Mouse (Mus musculus): Measurements from ENCODE around the gene Snupn. TPM values are rescaled to one million over a fixed set of nuclear protein-coding genes. Genes with fewer than 3 reads are reported as not detected.
A peak's percentile ranks its signal among the peaks of the same experiment; 100 is the strongest.
"Not testable (repeated sequence)": the region's sequence is repeated elsewhere in the genome, so short reads cannot be mapped to it uniquely, and the experiment has no call there.

Snupn gene
- polyA plus RNA-seq, 1 experiment from 2014 or later, result 29.3 TPM

GRCm38 (mm10) chr9:56937223-56938160, 13.2 kb upstream of the Snupn start, which contains the start of gene Imp3:
Gene Imp3, plus strand, starts transcription at chr9:56937475.
- H3K4me1 ChIP-seq, result peaks cover 16% of the 10 kb centered on the region
- WGBS, result under 1% methylated on average over 73 of the region's 73 CpGs
- peak within 1 kb of the TSS; percentile 91 for H3K9ac ChIP-seq
- peak within 1 kb of the TSS; percentile 89 for H3K27ac ChIP-seq
- H3K9me3 ChIP-seq, result no peaks in the 10 kb centered on the region
- H3K4me2 ChIP-seq (replicated peaks), result peak within 1 kb of the TSS; percentile 89
- peaks cover 6% of the 10 kb centered on the region; the same call in 1 of the 2 replicates for H3K36me3 ChIP-seq
- ATAC-seq (ENCODE audit: low FRiP score, low read depth), result peak; percentile 93
- no peaks in the 10 kb centered on the region for H3K27me3 ChIP-seq
- H3K4me3 ChIP-seq, result peak within 1 kb of the TSS; percentile 88

GRCm38 (mm10) chr9:56938374-56938773, 12.3 kb upstream of the Snupn start:
- Histone ChIP-seq H3K27ac (no peak overlapping the region), H3K36me3 (peaks cover 7% of the 10 kb centered on the region; the same call in 1 of the 2 replicates), H3K4me3 (peak overlapping the region; percentile 88), H3K9me3 (no peaks in the 10 kb centered on the region), H3K4me2 (replicated peaks) (peak overlapping the region; percentile 89), H3K27me3 (no peaks in the 10 kb centered on the region), H3K4me1 (peaks cover 16% of the 10 kb centered on the region), H3K9ac (peak overlapping the region; percentile 91)
- ATAC-seq (ENCODE audit: low FRiP score, low read depth), result no peak
- WGBS, result 1% methylated on average over 7 of the region's 7 CpGs

- not testable (repeated sequence) for H3K36me3 ChIP-seq; H3K27me3 ChIP-seq; H3K9me3 ChIP-seq; H3K27ac ChIP-seq; H3K4me2 ChIP-seq (replicated peaks); H3K9ac ChIP-seq; ATAC-seq (ENCODE audit: low FRiP score, low read depth); H3K4me3 ChIP-seq
- 32% methylated on average over 3 of the region's 3 CpGs for WGBS
- H3K4me1 ChIP-seq, result peaks cover 11% of the 10 kb centered on the region
Measured at GRCm38 (mm10) chr9:56947481-56947880, 3.2 kb upstream of the Snupn start.

- H3K27ac ChIP-seq; H3K4me2 ChIP-seq (replicated peaks); ATAC-seq (ENCODE audit: low FRiP score, low read depth); H3K4me3 ChIP-seq; H3K36me3 ChIP-seq; H3K27me3 ChIP-seq; H3K9me3 ChIP-seq; H3K9ac ChIP-seq: not testable (repeated sequence)
- peaks cover 11% of the 10 kb centered on the region for H3K4me1 ChIP-seq
- 36% methylated on average over 5 of the region's 5 CpGs for WGBS
Measured at GRCm38 (mm10) chr9:56948699-56949098, 2.0 kb upstream of the Snupn start.

GRCm38 (mm10) chr9:56949767-56950166, 911 bp upstream of the Snupn start:
- 11% methylated on average over 13 of the region's 13 CpGs for WGBS
- Histone ChIP-seq H3K27ac (peak overlapping the region; percentile 6; the same call in 1 of the 2 replicates), H3K9ac (peak overlapping the region; percentile 62), H3K4me1 (peaks cover 11% of the 10 kb centered on the region), H3K4me3 (peak overlapping the region; percentile 59), H3K9me3 (no peaks in the 10 kb centered on the region), H3K27me3 (no peaks in the 10 kb centered on the region), H3K36me3 (no peaks in the 10 kb centered on the region), H3K4me2 (replicated peaks) (peak overlapping the region; percentile 86)
- no peak for ATAC-seq (ENCODE audit: low FRiP score, low read depth)

- Histone ChIP-seq H3K9me3 (no peaks in the 10 kb centered on the region), H3K4me3 (no peak overlapping the region), H3K4me1 (peaks cover 14% of the 10 kb centered on the region), H3K27ac (no peak overlapping the region), H3K9ac (no peak overlapping the region), H3K4me2 (replicated peaks) (no peak overlapping the region), H3K27me3 (no peaks in the 10 kb centered on the region), H3K36me3 (peaks cover 17% of the 10 kb centered on the region; the same call in 1 of the 2 replicates)
- ATAC-seq (ENCODE audit: low FRiP score, low read depth), result no peak
- WGBS, result 97% methylated on average over 1 of the region's 1 CpGs
Measured at GRCm38 (mm10) chr9:56953562-56953961, 2.9 kb downstream of the Snupn start.

- H3K4me2 ChIP-seq (replicated peaks), result no peak overlapping the region
- peaks cover 29% of the 10 kb centered on the region for H3K36me3 ChIP-seq
- no peak overlapping the region for H3K27ac ChIP-seq
- no peak overlapping the region for H3K4me3 ChIP-seq
- H3K27me3 ChIP-seq, result no peaks in the 10 kb centered on the region
- no peak overlapping the region for H3K9ac ChIP-seq
- 0 out of 2 replicates have a peak, but pooled peaks cover 3% of the 10 kb centered on the region for H3K9me3 ChIP-seq
- 51% methylated on average over 7 of the region's 7 CpGs for WGBS
- 0 out of 2 replicates have a peak, but pooled peaks cover 2% of the 10 kb centered on the region for H3K4me1 ChIP-seq
- no peak for ATAC-seq (ENCODE audit: low FRiP score, low read depth)
Measured at GRCm38 (mm10) chr9:56956966-56957675, 6.4 kb downstream of the Snupn start.

- no peak for ATAC-seq (ENCODE audit: low FRiP score, low read depth)
- Histone ChIP-seq H3K27me3 (no peaks in the 10 kb centered on the region), H3K9me3 (0 out of 2 replicates have a peak, but pooled peaks cover 3% of the 10 kb centered on the region), H3K36me3 (peaks cover 38% of the 10 kb centered on the region), H3K27ac (no peak overlapping the region), H3K9ac (no peak overlapping the region), H3K4me2 (replicated peaks) (no peak overlapping the region), H3K4me3 (no peak overlapping the region), H3K4me1 (0 out of 2 replicates have a peak, but pooled peaks cover 2% of the 10 kb centered on the region)
- 92% methylated on average over 2 of the region's 2 CpGs for WGBS
Measured at GRCm38 (mm10) chr9:56958689-56959088, 8.0 kb downstream of the Snupn start.

GRCm38 (mm10) chr9:56961591-56961990, 10.9 kb downstream of the Snupn start:
- no peak overlapping the region for H3K4me2 ChIP-seq (replicated peaks)
- 0 out of 2 replicates have a peak, but pooled peaks cover 3% of the 10 kb centered on the region for H3K9me3 ChIP-seq
- H3K4me3 ChIP-seq, result no peak overlapping the region
- 97% methylated on average over 3 of the region's 3 CpGs for WGBS
- H3K36me3 ChIP-seq, result peaks cover 47% of the 10 kb centered on the region
- no peaks in the 10 kb centered on the region for H3K27me3 ChIP-seq
- ATAC-seq (ENCODE audit: low FRiP score, low read depth), result no peak
- H3K4me1 ChIP-seq, result 0 out of 2 replicates have a peak, but pooled peaks cover 2% of the 10 kb centered on the region
- no peak overlapping the region for H3K9ac ChIP-seq
- H3K27ac ChIP-seq, result no peak overlapping the region

- H3K4me3 ChIP-seq, result no peak overlapping the region
- no peak overlapping the region for H3K27ac ChIP-seq
- H3K9ac ChIP-seq, result no peak overlapping the region
- 75% methylated on average over 2 of the region's 2 CpGs for WGBS
- no peak overlapping the region for H3K4me2 ChIP-seq (replicated peaks)
- H3K36me3 ChIP-seq, result peaks cover 55% of the 10 kb centered on the region
- H3K4me1 ChIP-seq, result no peaks in the 10 kb centered on the region
- H3K27me3 ChIP-seq, result no peaks in the 10 kb centered on the region
- no peak for ATAC-seq (ENCODE audit: low FRiP score, low read depth)
- no peaks in the 10 kb centered on the region for H3K9me3 ChIP-seq
Measured at GRCm38 (mm10) chr9:56970158-56970557, 19.5 kb downstream of the Snupn start.

- WGBS, result 85% methylated on average over 8 of the region's 8 CpGs
- Histone ChIP-seq H3K36me3 (peaks cover 32% of the 10 kb centered on the region), H3K9ac (no peak overlapping the region), H3K27ac (no peak overlapping the region), H3K4me3 (no peak overlapping the region), H3K27me3 (no peaks in the 10 kb centered on the region), H3K4me1 (no peaks in the 10 kb centered on the region), H3K4me2 (replicated peaks) (no peak overlapping the region), H3K9me3 (no peaks in the 10 kb centered on the region)
- no peak for ATAC-seq (ENCODE audit: low FRiP score, low read depth)
Measured at GRCm38 (mm10) chr9:56973960-56974524, 23.4 kb downstream of the Snupn start.

GRCm38 (mm10) chr9:56975199-56975598, 24.5 kb downstream of the Snupn start:
- H3K9me3 ChIP-seq, result no peaks in the 10 kb centered on the region
- H3K27me3 ChIP-seq, result no peaks in the 10 kb centered on the region
- 81% methylated on average over 3 of the region's 3 CpGs for WGBS
- no peak overlapping the region for H3K27ac ChIP-seq
- peaks cover 37% of the 10 kb centered on the region for H3K36me3 ChIP-seq
- H3K4me3 ChIP-seq, result no peak overlapping the region
- no peak for ATAC-seq (ENCODE audit: low FRiP score, low read depth)
- H3K4me2 ChIP-seq (replicated peaks), result no peak overlapping the region
- H3K4me1 ChIP-seq, result no peaks in the 10 kb centered on the region
- no peak overlapping the region for H3K9ac ChIP-seq

All from limb, embryonic 13.5 days (tissue).